Mouse (Mus musculus) heart, adult 8-10 months (tissue): ENCODE measurements around the gene B130006D01Rik. TPM values are rescaled to one million over a fixed set of nuclear protein-coding genes. Genes with fewer than 3 reads are reported as not detected.
"Not testable (repeated sequence)": the region's sequence is repeated elsewhere in the genome, so short reads cannot be mapped to it uniquely, and the experiment has no call there.

Source experiments
- DNase-seq: peaks from one replicate; pipeline ENCODE4 v3.0.0; 2022; ENCODE audit warnings: low spot score
- total RNA-seq, 4 experiments: library from RNA; stranded (reverse); gene quantifications; 2 replicates each; pipeline ENCODE4 v1.2.4; 2022

B130006D01Rik gene
- total RNA-seq, 4 experiments from 2014 or later = 0.32 to 0.57 (median 0.42) TPM

- peak; percentile 21 for DNase-seq
Measured at GRCm38 (mm10) chr11:95713225-95713810, 10.1 kb upstream of the B130006D01Rik start.

GRCm38 (mm10) chr11:95713811-95714241 lies 9.6 kb upstream of the B130006D01Rik start:
- no peak for DNase-seq

- no peak for DNase-seq
Measured at GRCm38 (mm10) chr11:95714411-95714810, 9.0 kb upstream of the B130006D01Rik start.

GRCm38 (mm10) chr11:95716136-95716535 lies 7.3 kb upstream of the B130006D01Rik start:
- DNase-seq = no peak

GRCm38 (mm10) chr11:95719356-95719755 lies 4.0 kb upstream of the B130006D01Rik start:
- no peak for DNase-seq

- DNase-seq = no peak
Measured at GRCm38 (mm10) chr11:95724466-95724865, 1.1 kb downstream of the B130006D01Rik start.

GRCm38 (mm10) chr11:95726156-95726555 lies 2.8 kb downstream of the B130006D01Rik start:
- no peak for DNase-seq

- DNase-seq = no peak
Measured at GRCm38 (mm10) chr11:95727947-95728346, 4.6 kb downstream of the B130006D01Rik start.

- no peak for DNase-seq
Measured at GRCm38 (mm10) chr11:95728916-95729907, 5.8 kb downstream of the B130006D01Rik start.

GRCm38 (mm10) chr11:95734485-95734884 lies 11.1 kb downstream of the B130006D01Rik start:
- DNase-seq = no peak

- no peak for DNase-seq
Measured at GRCm38 (mm10) chr11:95737811-95738210, 14.4 kb downstream of the B130006D01Rik start.

GRCm38 (mm10) chr11:95744521-95744920 lies 21.1 kb downstream of the B130006D01Rik start:
- DNase-seq = no peak

GRCm38 (mm10) chr11:95746821-95747220 lies 23.4 kb downstream of the B130006D01Rik start:
- no peak for DNase-seq

GRCm38 (mm10) chr11:95748331-95748730 lies 24.9 kb downstream of the B130006D01Rik start:
- no peak for DNase-seq

GRCm38 (mm10) chr11:95749619-95750018 lies 26.2 kb downstream of the B130006D01Rik start:
- DNase-seq = no peak

GRCm38 (mm10) chr11:95750995-95751394 lies 27.6 kb downstream of the B130006D01Rik start:
- DNase-seq = peak; percentile 86

- DNase-seq = not testable (repeated sequence)
Measured at GRCm38 (mm10) chr11:95755137-95755536, 31.8 kb downstream of the B130006D01Rik start.

GRCm38 (mm10) chr11:95760521-95760920 lies 37.1 kb downstream of the B130006D01Rik start:
- DNase-seq = no peak

- DNase-seq = no peak
Measured at GRCm38 (mm10) chr11:95762996-95763395, 39.6 kb downstream of the B130006D01Rik start.

- no peak for DNase-seq
Measured at GRCm38 (mm10) chr11:95764806-95765205, 41.4 kb downstream of the B130006D01Rik start.

GRCm38 (mm10) chr11:95765334-95765733 lies 41.9 kb downstream of the B130006D01Rik start:
- DNase-seq = no peak

- no peak for DNase-seq
Measured at GRCm38 (mm10) chr11:95768244-95768643, 44.9 kb downstream of the B130006D01Rik start.

GRCm38 (mm10) chr11:95769208-95769607 lies 45.8 kb downstream of the B130006D01Rik start:
- no peak for DNase-seq
